Mouse (Mus musculus) CH12.LX (cell line): ENCODE measurements around the gene Slc15a2. TPM values are rescaled to one million over a fixed set of nuclear protein-coding genes. Genes with fewer than 3 reads are reported as not detected.
A peak's percentile ranks its signal among the peaks of the same experiment; 100 is the strongest.

Experiments
- DNase-seq: peaks from one replicate; pipeline ENCODE4 v3.0.0-alpha.2; 2013; ENCODE audit errors: extremely low read depth
- H3K27ac ChIP-seq: 2 replicates; pipeline ENCODE4 v1.5.1; 2012; ENCODE audit warnings: low read depth, mild to moderate bottlenecking, control low read depth, moderate library complexity; ENCODE audit not compliant: insufficient read depth
- H3K27me3 ChIP-seq: replicated peaks from 2 replicates; pipeline ENCODE3; 2012; ENCODE audit warnings: inconsistent platforms
- H3K36me3 ChIP-seq, 2 experiments: replicated peaks in 1 of 2; 2 replicates each; pipeline versions ENCODE3 to v1.6.1; 2012; ENCODE audit warnings: inconsistent platforms in 1 of 2, low read length in 1 of 2, mild to moderate bottlenecking in 1 of 2, mixed read lengths in 1 of 2, moderate library complexity in 1 of 2; ENCODE audit not compliant: control insufficient read depth in 1 of 2, insufficient read depth in 1 of 2
- H3K4me1 ChIP-seq, 2 experiments: 2 replicates each; pipeline ENCODE4 v1.6.1; 2012; ENCODE audit warnings: inconsistent platforms in 1 of 2, moderate library complexity in 1 of 2; ENCODE audit not compliant: insufficient read depth in 2 of 2, control insufficient read depth in 1 of 2
- H3K4me2 ChIP-seq: 2 replicates; pipeline ENCODE4 v1.6.1; 2012; ENCODE audit warnings: low read depth, mild to moderate bottlenecking, control low read depth; ENCODE audit not compliant: poor library complexity, insufficient read depth, severe bottlenecking
- H3K4me3 ChIP-seq, 3 experiments: fragments of 150-350 bp in 1 of 3; sonication (generic) in 1 of 3; replicated peaks in 1 of 3; 2 replicates each; pipeline versions ENCODE3 to v1.5.1; 2011 to 2012; ENCODE audit warnings: low read depth in 2 of 3, low read length in 2 of 3, mild to moderate bottlenecking in 2 of 3, moderate library complexity in 2 of 3, control low read depth in 1 of 3, improper control_type of control experiment in 1 of 3, inconsistent platforms in 1 of 3, mixed read lengths in 1 of 3; ENCODE audit not compliant: poor library complexity in 1 of 3
- H3K79me2 ChIP-seq: replicated peaks from 2 replicates; pipeline ENCODE4 v1.6.1; 2012; ENCODE audit warnings: mild to moderate bottlenecking, moderate library complexity; ENCODE audit not compliant: control insufficient read depth, poor library complexity, insufficient read depth, severe bottlenecking; ENCODE audit errors: extremely low read depth
- H3K9ac ChIP-seq: 2 replicates; pipeline ENCODE4 v1.6.1; 2012; ENCODE audit warnings: low read depth, mild to moderate bottlenecking, control low read depth, moderate library complexity; ENCODE audit not compliant: insufficient read depth
- H3K9me3 ChIP-seq: replicated peaks from 2 replicates; pipeline ENCODE3; 2012; ENCODE audit warnings: low read length, inconsistent platforms, mixed read lengths
- BHLHE40 ChIP-seq: IDR thresholded peaks from 2 replicates; pipeline ENCODE4 v1.6.1; 2011; ENCODE audit warnings: mild to moderate bottlenecking, low read depth, low read length, improper control_type of control experiment
- CHD1 ChIP-seq: IDR thresholded peaks from 2 replicates; pipeline ENCODE4 v1.6.1; 2012; ENCODE audit warnings: low read depth, low read length, improper control_type of control experiment, inconsistent platforms
- CHD2 ChIP-seq: IDR thresholded peaks from 2 replicates; pipeline ENCODE4 v1.6.1; 2011; ENCODE audit warnings: low read length, improper control_type of control experiment
- EP300 ChIP-seq: IDR thresholded peaks from 2 replicates; pipeline ENCODE4 v1.6.1; 2011; ENCODE audit warnings: low read length, improper control_type of control experiment
- ETS1 ChIP-seq: conservative IDR thresholded peaks from 2 replicates; pipeline ENCODE4 v1.6.1; 2012; ENCODE audit warnings: low read depth, mild to moderate bottlenecking, inconsistent platforms, low read length, improper control_type of control experiment, moderate library complexity
- IRF4 ChIP-seq: IDR thresholded peaks from 2 replicates; pipeline ENCODE4 v1.6.1; 2014; ENCODE audit warnings: low read depth, mild to moderate bottlenecking, inconsistent platforms, low read length, improper control_type of control experiment
- JUND ChIP-seq: conservative IDR thresholded peaks from 2 replicates; pipeline ENCODE4 v1.6.1; 2011; ENCODE audit warnings: low read depth, low read length, improper control_type of control experiment
- KAT2A ChIP-seq: IDR thresholded peaks from 2 replicates; pipeline ENCODE4 v1.6.1; 2012; ENCODE audit warnings: low read length, improper control_type of control experiment, inconsistent platforms; ENCODE audit not compliant: insufficient replicate concordance
- MAFK ChIP-seq: IDR thresholded peaks from 2 replicates; pipeline ENCODE4 v1.6.1; 2011; ENCODE audit warnings: low read length, improper control_type of control experiment; ENCODE audit not compliant: insufficient replicate concordance
- MAZ ChIP-seq: IDR thresholded peaks from 2 replicates; pipeline ENCODE4 v1.6.1; 2012; ENCODE audit warnings: low read depth, mild to moderate bottlenecking, inconsistent platforms, low read length, improper control_type of control experiment, moderate library complexity
- MEF2A ChIP-seq: IDR thresholded peaks from 2 replicates; pipeline ENCODE4 v1.6.1; 2014; ENCODE audit warnings: low read depth, mild to moderate bottlenecking, inconsistent platforms, low read length, improper control_type of control experiment, borderline replicate concordance
- NELFE ChIP-seq: IDR thresholded peaks from 2 replicates; pipeline ENCODE4 v1.6.1; 2011; ENCODE audit warnings: low read depth, low read length, improper control_type of control experiment
- PAX5 ChIP-seq: IDR thresholded peaks from 2 replicates; pipeline ENCODE4 v1.6.1; 2012; ENCODE audit warnings: low read length, inconsistent platforms, mixed read lengths
- POLR2AphosphoS2 ChIP-seq: IDR thresholded peaks from 2 replicates; pipeline ENCODE4 v1.6.1; 2011; ENCODE audit warnings: low read depth, low read length, improper control_type of control experiment
- RAD21 ChIP-seq: IDR thresholded peaks from 2 replicates; pipeline ENCODE4 v1.6.1; 2011; ENCODE audit warnings: low read depth, mild to moderate bottlenecking, low read length, improper control_type of control experiment, moderate library complexity
- RCOR1 ChIP-seq: conservative IDR thresholded peaks from 2 replicates; pipeline ENCODE4 v1.6.1; 2012; ENCODE audit warnings: low read depth, mild to moderate bottlenecking, inconsistent platforms, low read length, improper control_type of control experiment
- SIN3A ChIP-seq: IDR thresholded peaks from 2 replicates; pipeline ENCODE4 v1.6.1; 2012; ENCODE audit warnings: low read length, improper control_type of control experiment, inconsistent platforms
- SMC3 ChIP-seq: IDR thresholded peaks from 2 replicates; pipeline ENCODE4 v1.6.1; 2011; ENCODE audit warnings: low read depth, low read length, improper control_type of control experiment
- TBP ChIP-seq: conservative IDR thresholded peaks from 2 replicates; pipeline ENCODE4 v1.6.1; 2011; ENCODE audit warnings: low read depth, low read length, improper control_type of control experiment
- TCF12 ChIP-seq: IDR thresholded peaks from 2 replicates; pipeline ENCODE4 v1.6.1; 2014; ENCODE audit warnings: low read depth, mild to moderate bottlenecking, inconsistent platforms, low read length, improper control_type of control experiment
- UBTF ChIP-seq: IDR thresholded peaks from 2 replicates; pipeline ENCODE4 v1.6.1; 2012; ENCODE audit warnings: low read depth, mild to moderate bottlenecking, inconsistent platforms, low read length, improper control_type of control experiment, moderate library complexity
- USF1 ChIP-seq: IDR thresholded peaks from 2 replicates; pipeline ENCODE4 v1.6.1; 2014; ENCODE audit warnings: low read depth, mild to moderate bottlenecking, inconsistent platforms, low read length, improper control_type of control experiment
- ZKSCAN1 ChIP-seq: IDR thresholded peaks from 2 replicates; pipeline ENCODE4 v1.6.1; 2012; ENCODE audit warnings: low read depth, inconsistent platforms, low read length, improper control_type of control experiment, borderline replicate concordance
- ZNF384 ChIP-seq: IDR thresholded peaks from 2 replicates; pipeline ENCODE4 v1.6.1; 2012; ENCODE audit warnings: low read depth, low read length, improper control_type of control experiment, inconsistent platforms
- dilution Hi-C: fragments of 300-500 bp; cut with MboI; formaldehyde crosslinking; loops from 2 replicates; pipeline ENCODE4 v1.14.3; 2020; ENCODE audit warnings: low sequenced_read_pairs; ENCODE audit not compliant: extremely low pct_unique_long_range_greater_than_20kb, extremely low pct_ligation_motif_present
- in situ Hi-C: fragments of 300-500 bp; cut with MboI; formaldehyde crosslinking; loops from 3 replicates; pipeline ENCODE4 v1.14.3; 2019; ENCODE audit warnings: low sequenced_read_pairs, low pct_ligation_motif_present, low pct_unique_long_range_greater_than_20kb, mixed read lengths
- polyA plus RNA-seq: library from polyadenylated mRNA; unstranded; fragments of >175 nt; gene quantifications from 2 replicates; pipeline ENCODE4 v1.2.1, GENCODE M21; 2012; ENCODE audit warnings: low read depth; ENCODE audit not compliant: insufficient read length
- total RNA-seq, 2 experiments: library from RNA; depleted of rRNA; stranded (reverse); fragments of 300-350 nt in 1 of 2; fragments of >200 nt in 1 of 2; gene quantifications; 2 replicates each; pipeline ENCODE4 v1.2.3; 2012 to 2014

Slc15a2 gene
- total and polyA plus RNA-seq, 3 experiments, result 9.4 to 11.7 (median 11.4) TPM

- in situ Hi-C loops, result no loop called here
- Histone ChIP-seq H3K27ac (no peak overlapping the region), H3K9ac (no peak overlapping the region), H3K4me3 (no peak overlapping the region), H3K36me3 (no peaks in the 10 kb centered on the region), H3K79me2 (no peaks in the 10 kb centered on the region), H3K27me3 (no peaks in the 10 kb centered on the region), H3K9me3 (no peaks in the 10 kb centered on the region), H3K4me1 (peaks cover 0 to 15% of the 10 kb centered on the region in 2 experiments; a peak in 2 of 4 replicates), H3K4me2 (no peak overlapping the region)
- DNase-seq, result no peak
- TF ChIP-seq UBTF (no peak), JUND (no peak), BHLHE40 (no peak), EP300 (no peak), IRF4 (no peak), ETS1 (no peak), NELFE (no peak), CHD2 (no peak), TBP (no peak), ZKSCAN1 (no peak), RCOR1 (no peak), USF1 (no peak), RAD21 (no peak), ZNF384 (no peak)
- dilution Hi-C loops, result no loop called here
Measured at GRCm38 (mm10) chr16:36733827-36734226, 50.9 kb downstream of the Slc15a2 start.

GRCm38 (mm10) chr16:36732572-36732971 lies 52.2 kb downstream of the Slc15a2 start:
- Histone ChIP-seq H3K4me1 (peaks cover 5 to 27% of the 10 kb centered on the region in 2 experiments), H3K27me3 (no peaks in the 10 kb centered on the region), H3K4me3 (no peak overlapping the region), H3K36me3 (no peaks in the 10 kb centered on the region), H3K27ac (no peak overlapping the region), H3K79me2 (no peaks in the 10 kb centered on the region), H3K9ac (no peak overlapping the region), H3K4me2 (no peak overlapping the region), H3K9me3 (no peaks in the 10 kb centered on the region)
- DNase-seq, result no peak
- TF ChIP-seq EP300 (peak; percentile 60), JUND (0 out of 2 replicates have a peak, but pooled peaks have one; percentile 18), BHLHE40 (0 out of 2 replicates have a peak, but pooled peaks have one; percentile 23), ZKSCAN1 (no peak), MAFK (0 out of 2 replicates have a peak, but pooled peaks have one; percentile 23), PAX5 (no peak), KAT2A (0 out of 2 replicates have a peak, but pooled peaks have one; percentile 46), MAZ (no peak), ETS1 (peak; percentile 56), POLR2AphosphoS2 (no peak), TCF12 (no peak), SMC3 (peak; percentile 7; the same call in 1 of the 2 replicates), CHD1 (no peak), SIN3A (no peak), MEF2A (no peak)
- dilution Hi-C loops (no loop called here), in situ Hi-C loops (no loop called here)
